Mouse (Mus musculus): ENCODE measurements around the gene Lamc2.

Lamc2 gene

GRCm38 (mm10) chr1:153185828-153186803 is at the start of gene Lamc2:
Gene Lamc2 (minus strand): TSS chr1:153186447.
- no peak for DNase-seq (ENCODE audit: low spot score)

- DNase-seq (ENCODE audit: low spot score), result no peak
Observed at GRCm38 (mm10) chr1:153235576-153235975, 49.3 kb upstream of the Lamc2 start.

- DNase-seq (ENCODE audit: low spot score), result no peak
Observed at GRCm38 (mm10) chr1:153231681-153232080, 45.4 kb upstream of the Lamc2 start.

GRCm38 (mm10) chr1:153227916-153228315 is 41.7 kb upstream of the Lamc2 start:
- no peak for DNase-seq (ENCODE audit: low spot score)

GRCm38 (mm10) chr1:153227096-153227495 is 40.8 kb upstream of the Lamc2 start:
- DNase-seq (ENCODE audit: low spot score), result no peak

- no peak for DNase-seq (ENCODE audit: low spot score)
Observed at GRCm38 (mm10) chr1:153225786-153226725, 39.8 kb upstream of the Lamc2 start.

GRCm38 (mm10) chr1:153224331-153224730 is 38.1 kb upstream of the Lamc2 start:
- DNase-seq (ENCODE audit: low spot score), result no peak

GRCm38 (mm10) chr1:153219376-153219775 is 33.1 kb upstream of the Lamc2 start:
- DNase-seq (ENCODE audit: low spot score), result no peak

GRCm38 (mm10) chr1:153216516-153216915 is 30.3 kb upstream of the Lamc2 start:
- no peak for DNase-seq (ENCODE audit: low spot score)

GRCm38 (mm10) chr1:153215676-153216075 is 29.4 kb upstream of the Lamc2 start:
- no peak for DNase-seq (ENCODE audit: low spot score)

GRCm38 (mm10) chr1:153210992-153211391 is 24.7 kb upstream of the Lamc2 start:
- no peak for DNase-seq (ENCODE audit: low spot score)

- no peak for DNase-seq (ENCODE audit: low spot score)
Observed at GRCm38 (mm10) chr1:153210198-153210597, 24.0 kb upstream of the Lamc2 start.

GRCm38 (mm10) chr1:153202195-153202594 is 15.9 kb upstream of the Lamc2 start:
- DNase-seq (ENCODE audit: low spot score), result no peak

- no peak for DNase-seq (ENCODE audit: low spot score)
Observed at GRCm38 (mm10) chr1:153201448-153201847, 15.2 kb upstream of the Lamc2 start.

GRCm38 (mm10) chr1:153197316-153197850 is 11.1 kb upstream of the Lamc2 start:
- DNase-seq (ENCODE audit: low spot score), result no peak

- no peak for DNase-seq (ENCODE audit: low spot score)
Observed at GRCm38 (mm10) chr1:153192945-153193344, 6.7 kb upstream of the Lamc2 start.

GRCm38 (mm10) chr1:153192379-153192778 is 6.1 kb upstream of the Lamc2 start:
- no peak for DNase-seq (ENCODE audit: low spot score)

- no peak for DNase-seq (ENCODE audit: low spot score)
Observed at GRCm38 (mm10) chr1:153191943-153192329, 5.7 kb upstream of the Lamc2 start.

- DNase-seq (ENCODE audit: low spot score), result no peak
Observed at GRCm38 (mm10) chr1:153191237-153191942, 5.1 kb upstream of the Lamc2 start.

- DNase-seq (ENCODE audit: low spot score), result no peak
Observed at GRCm38 (mm10) chr1:153188081-153188480, 1.8 kb upstream of the Lamc2 start.

GRCm38 (mm10) chr1:153180586-153181289 is 5.5 kb downstream of the Lamc2 start:
- DNase-seq (ENCODE audit: low spot score), result no peak

Data from spleen, adult 12 weeks (tissue).